Mouse (Mus musculus) hindbrain, postnatal 0 days (tissue): Measurements from ENCODE around the gene Txn2. TPM values are rescaled to one million over a fixed set of nuclear protein-coding genes. Genes with fewer than 3 reads are reported as not detected.

Experiments used
- ATAC-seq: fragments of 200-750 bp; cut with Nextera tagmentation; 2 replicates; pipeline ENCODE4 v1.8.0; 2017; ENCODE audit warnings: mild to moderate bottlenecking, moderate TSS enrichment, moderate library complexity
- DNase-seq: peaks from one replicate; pipeline ENCODE4 v3.0.0-alpha.2; 2015; ENCODE audit warnings: low spot score
- H3K27ac ChIP-seq: fragments of 300-500 bp; sonication (generic); 2 replicates; pipeline ENCODE4 v1.5.1; 2014; ENCODE audit warnings: mild to moderate bottlenecking
- H3K27me3 ChIP-seq: fragments of 300-500 bp; sonication (generic); 2 replicates; pipeline ENCODE4 v1.6.1; 2014; ENCODE audit warnings: low read length, mixed read lengths; ENCODE audit not compliant: insufficient read depth
- H3K36me3 ChIP-seq: fragments of 300-500 bp; sonication (generic); 2 replicates; pipeline ENCODE4 v1.6.1; 2014; ENCODE audit warnings: low read length, mixed read lengths; ENCODE audit not compliant: insufficient read depth
- H3K4me1 ChIP-seq: fragments of 300-500 bp; sonication (generic); 2 replicates; pipeline ENCODE4 v1.6.1; 2014; ENCODE audit warnings: antibody characterized with exemption, low read length, mixed read lengths; ENCODE audit not compliant: insufficient read depth
- H3K4me2 ChIP-seq: fragments of 300-500 bp; sonication (generic); 2 replicates; pipeline ENCODE4 v1.6.1; 2014; ENCODE audit warnings: low read depth, mild to moderate bottlenecking, low read length, moderate library complexity, mixed read lengths
- H3K4me3 ChIP-seq: fragments of 300-500 bp; sonication (generic); 2 replicates; pipeline ENCODE4 v1.5.1; 2014; ENCODE audit warnings: low read length
- H3K9ac ChIP-seq: fragments of 300-500 bp; sonication (generic); replicated peaks from 2 replicates; pipeline ENCODE4 v1.6.1; 2014; ENCODE audit warnings: mild to moderate bottlenecking, low read length, moderate library complexity, mixed read lengths
- H3K9me3 ChIP-seq: fragments of 300-500 bp; sonication (generic); 2 replicates; pipeline ENCODE4 v1.6.1; 2016; ENCODE audit warnings: low read length, mixed read lengths
- CTCF ChIP-seq: IDR thresholded peaks from 2 replicates; pipeline ENCODE4 v1.5.1; 2016; ENCODE audit warnings: antibody characterized with exemption, control low read depth, low read depth
- WGBS: fragments of 180-500 bp; shearing (Covaris S2); extraction: QIAGEN DNeasy Blood & Tissue Kit; methylation state at CpG from one replicate; pipeline ENCODE4 v1.1.7; 2014; 5-methylcytosine and 5-hydroxymethylcytosine counted together
- polyA plus RNA-seq: library from polyadenylated mRNA; unstranded; fragments of >200 nt; fragmentation: Nextera tagmentation; extraction: Ambion mirVana; gene quantifications from 2 replicates; pipeline ENCODE4 v1.2.1, GENCODE M21; 2015
- total RNA-seq: library from RNA; depleted of rRNA; stranded (reverse); fragments of >200 nt; gene quantifications from 2 replicates; pipeline ENCODE4 v1.2.3, GENCODE M21; 2014

The Txn2 gene
- total and polyA plus RNA-seq, 2 experiments from 2014 or later = 52.5 to 215 TPM

DNA sequence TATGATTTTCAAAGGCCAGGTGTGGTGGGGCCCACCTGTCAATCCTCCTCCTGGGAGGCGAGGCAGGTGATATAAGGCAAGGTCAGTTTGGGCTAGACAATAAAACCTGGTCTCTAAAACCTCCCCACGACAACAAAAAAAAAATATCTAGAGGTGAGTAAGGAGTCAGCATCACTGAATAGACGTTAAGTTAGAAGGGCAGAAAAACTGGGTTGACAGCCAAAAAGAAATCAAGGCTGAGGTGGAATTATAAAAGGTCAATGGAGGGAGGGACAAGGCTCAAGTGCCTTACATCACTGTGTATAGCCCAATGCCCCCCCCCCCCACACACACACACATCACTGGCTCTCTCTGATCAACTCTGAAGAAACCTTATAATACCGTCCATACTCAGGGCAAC, 715 bp downstream of the Txn2 start:
- Histone ChIP-seq H3K9ac (peak overlapping the region; percentile 84), H3K4me1 (peaks cover 12% of the 10 kb centered on the region), H3K36me3 (peaks cover 17% of the 10 kb centered on the region), H3K9me3 (no peaks in the 10 kb centered on the region), H3K4me3 (peak overlapping the region; percentile 79), H3K4me2 (peak overlapping the region; percentile 84), H3K27me3 (no peaks in the 10 kb centered on the region), H3K27ac (peak overlapping the region; percentile 98)
- no peak for TF ChIP-seq CTCF
- no peak for DNase-seq
- ATAC-seq = no peak
- WGBS = 33% methylated on average over 4 of the region's 4 CpGs

DNA sequence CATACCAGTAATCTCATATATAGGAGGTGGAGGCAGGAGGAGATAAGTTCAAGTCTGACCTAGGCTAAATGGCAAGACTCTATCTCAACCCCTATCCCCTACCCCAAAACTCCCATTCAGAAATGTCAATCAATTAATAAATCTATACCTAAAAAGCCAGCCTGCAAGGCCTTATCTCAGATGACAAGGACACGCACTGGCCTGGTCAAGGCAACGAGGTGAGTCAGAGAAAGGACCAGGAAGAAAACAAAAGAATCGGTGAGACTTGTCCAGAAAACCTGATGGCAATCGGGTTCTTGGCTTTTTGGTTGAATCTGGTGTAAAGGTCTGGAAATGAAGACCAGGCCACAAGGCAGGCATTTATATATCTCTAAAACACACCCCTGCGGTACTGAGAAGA, 1.9 kb downstream of the Txn2 start:
- H3K9ac ChIP-seq = no peak overlapping the region
- H3K4me3 ChIP-seq = no peak overlapping the region
- TF ChIP-seq CTCF = no peak
- peaks cover 12% of the 10 kb centered on the region for H3K4me1 ChIP-seq
- no peak overlapping the region for H3K27ac ChIP-seq
- peaks cover 20% of the 10 kb centered on the region for H3K36me3 ChIP-seq
- 98% methylated on average over 5 of the region's 5 CpGs for WGBS
- DNase-seq (no peak), ATAC-seq (no peak)
- no peaks in the 10 kb centered on the region for H3K27me3 ChIP-seq
- H3K4me2 ChIP-seq = no peak overlapping the region
- no peaks in the 10 kb centered on the region for H3K9me3 ChIP-seq

GRCm38 (mm10) chr15:77925195-77925594, 3.6 kb downstream of the Txn2 start:
- H3K27ac ChIP-seq = no peak overlapping the region
- no peak for TF ChIP-seq CTCF
- H3K4me2 ChIP-seq = no peak overlapping the region
- H3K9me3 ChIP-seq = no peaks in the 10 kb centered on the region
- no peak overlapping the region for H3K9ac ChIP-seq
- DNase-seq (no peak), ATAC-seq (no peak)
- H3K36me3 ChIP-seq = peaks cover 28% of the 10 kb centered on the region
- 94% methylated on average over 2 of the region's 2 CpGs for WGBS
- H3K4me3 ChIP-seq = no peak overlapping the region
- peaks cover 12% of the 10 kb centered on the region for H3K4me1 ChIP-seq
- no peaks in the 10 kb centered on the region for H3K27me3 ChIP-seq

- Histone ChIP-seq H3K36me3 (peaks cover 28% of the 10 kb centered on the region), H3K9me3 (no peaks in the 10 kb centered on the region), H3K4me3 (no peak overlapping the region), H3K9ac (no peak overlapping the region), H3K4me2 (no peak overlapping the region), H3K27me3 (no peaks in the 10 kb centered on the region), H3K27ac (no peak overlapping the region), H3K4me1 (peaks cover 7% of the 10 kb centered on the region)
- DNase-seq (no peak), ATAC-seq (no peak)
- WGBS = 69% methylated on average over 9 of the region's 9 CpGs
- TF ChIP-seq CTCF = no peak
These were observed 5.4 kb downstream of the Txn2 start for GRCm38 (mm10) chr15:77923267-77924035.

DNA sequence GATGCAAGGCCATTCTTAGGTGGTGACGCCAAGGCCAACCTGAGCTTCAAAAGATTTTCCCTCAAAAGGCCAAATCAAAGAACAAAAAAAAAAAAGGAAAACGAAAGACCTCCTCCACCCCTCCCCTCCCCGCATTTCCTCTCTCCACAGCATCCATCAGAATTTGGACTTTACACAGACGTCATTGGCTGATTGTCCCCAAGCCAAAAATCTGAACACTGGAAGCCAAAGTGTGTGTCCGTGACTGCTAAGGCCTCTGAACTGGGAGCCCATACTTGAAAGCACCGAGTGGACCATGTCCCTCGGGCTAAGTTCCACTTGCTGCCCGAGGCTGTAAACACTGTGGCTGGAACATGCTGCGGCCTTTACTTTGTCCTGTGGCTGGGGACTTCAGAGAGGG, 6.1 kb downstream of the Txn2 start:
- no peak overlapping the region for H3K9ac ChIP-seq
- H3K27me3 ChIP-seq = no peaks in the 10 kb centered on the region
- H3K4me2 ChIP-seq = no peak overlapping the region
- H3K4me3 ChIP-seq = no peak overlapping the region
- peaks cover 2% of the 10 kb centered on the region for H3K4me1 ChIP-seq
- peaks cover 28% of the 10 kb centered on the region for H3K36me3 ChIP-seq
- H3K27ac ChIP-seq = no peak overlapping the region
- ATAC-seq (no peak), DNase-seq (no peak)
- no peaks in the 10 kb centered on the region for H3K9me3 ChIP-seq
- WGBS = 85% methylated on average over 9 of the region's 9 CpGs
- no peak for TF ChIP-seq CTCF

DNA sequence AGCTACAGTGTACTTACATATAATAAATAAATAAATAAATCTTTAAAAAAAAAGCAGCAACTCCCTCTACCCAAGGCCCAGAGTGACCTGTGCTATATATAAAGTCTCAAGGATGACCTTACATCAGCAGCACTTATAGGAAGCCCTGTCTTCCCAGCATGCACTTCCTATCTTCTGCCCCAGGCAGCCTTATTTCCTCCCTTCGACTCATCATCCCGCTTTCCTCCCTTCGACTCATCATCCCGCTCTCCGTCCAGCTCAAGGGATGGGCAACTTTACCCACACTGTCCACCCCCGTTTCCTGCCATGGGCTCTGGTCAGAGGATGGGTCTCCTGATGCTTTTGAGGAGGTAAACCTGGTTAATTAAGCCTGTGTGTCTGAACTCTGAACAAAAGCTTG, 7.2 kb downstream of the Txn2 start:
- no peak for TF ChIP-seq CTCF
- WGBS = 87% methylated on average over 6 of the region's 6 CpGs
- H3K4me3 ChIP-seq = no peak overlapping the region
- H3K4me1 ChIP-seq = no peaks in the 10 kb centered on the region
- H3K9ac ChIP-seq = no peak overlapping the region
- no peak overlapping the region for H3K4me2 ChIP-seq
- peaks cover 26% of the 10 kb centered on the region for H3K36me3 ChIP-seq
- no peak for ATAC-seq
- DNase-seq = no peak
- H3K27me3 ChIP-seq = no peaks in the 10 kb centered on the region
- H3K27ac ChIP-seq = no peak overlapping the region
- H3K9me3 ChIP-seq = no peaks in the 10 kb centered on the region
